Mouse (Mus musculus): ENCODE results near the gene Pam. TPM values are rescaled to one million over a fixed set of nuclear protein-coding genes. Genes with fewer than 3 reads are reported as not detected.
"Not testable (repeated sequence)": the region's sequence is repeated elsewhere in the genome, so short reads cannot be mapped to it uniquely, and the experiment has no call there.

Pam gene
- total RNA-seq, 2 experiments from 2014 or later: 99.1 to 125 TPM

GRCm38 (mm10) chr1:97977521-97977920 lies 117.9 kb downstream of the Pam start:
- no peak for DNase-seq (ENCODE audit: low spot score in 2 of 2)

- DNase-seq (ENCODE audit: low spot score in 2 of 2): peak; percentile 51 to 77
Measured at GRCm38 (mm10) chr1:97976873-97977473, 118.5 kb downstream of the Pam start.

- no peak for DNase-seq (ENCODE audit: low spot score in 2 of 2)
Measured at GRCm38 (mm10) chr1:97976072-97976471, 119.4 kb downstream of the Pam start.

- DNase-seq (ENCODE audit: low spot score in 2 of 2): no peak
Measured at GRCm38 (mm10) chr1:97974968-97975367, 120.5 kb downstream of the Pam start.

- no peak for DNase-seq (ENCODE audit: low spot score in 2 of 2)
Measured at GRCm38 (mm10) chr1:97969765-97970164, 125.7 kb downstream of the Pam start.

GRCm38 (mm10) chr1:97963711-97964110 lies 131.7 kb downstream of the Pam start:
- DNase-seq (ENCODE audit: low spot score in 2 of 2): no peak

GRCm38 (mm10) chr1:97962134-97962533 lies 133.3 kb downstream of the Pam start:
- DNase-seq (ENCODE audit: low spot score in 2 of 2): no peak

GRCm38 (mm10) chr1:97960681-97961080 lies 134.8 kb downstream of the Pam start:
- no peak for DNase-seq (ENCODE audit: low spot score in 2 of 2)

GRCm38 (mm10) chr1:97960124-97960523 lies 135.3 kb downstream of the Pam start:
- no peak for DNase-seq (ENCODE audit: low spot score in 2 of 2)

- DNase-seq (ENCODE audit: low spot score in 2 of 2): no peak
Measured at GRCm38 (mm10) chr1:97958759-97959158, 136.7 kb downstream of the Pam start.

GRCm38 (mm10) chr1:97949258-97949657 lies 146.2 kb downstream of the Pam start:
- not testable (repeated sequence) for DNase-seq (ENCODE audit: low spot score in 2 of 2)

- DNase-seq (ENCODE audit: low spot score in 2 of 2): no peak
Measured at GRCm38 (mm10) chr1:97947100-97947499, 148.3 kb downstream of the Pam start.

GRCm38 (mm10) chr1:97943908-97944608 lies 151.4 kb downstream of the Pam start:
- no peak for DNase-seq (ENCODE audit: low spot score in 2 of 2)

- DNase-seq (ENCODE audit: low spot score in 2 of 2): no peak
Measured at GRCm38 (mm10) chr1:97943402-97943801, 152.0 kb downstream of the Pam start.

GRCm38 (mm10) chr1:97942966-97943365 lies 152.5 kb downstream of the Pam start:
- DNase-seq (ENCODE audit: low spot score in 2 of 2): no peak

GRCm38 (mm10) chr1:97938586-97938985 lies 156.9 kb downstream of the Pam start:
- DNase-seq (ENCODE audit: low spot score in 2 of 2): no peak

GRCm38 (mm10) chr1:97938053-97938452 lies 157.4 kb downstream of the Pam start:
- DNase-seq (ENCODE audit: low spot score in 2 of 2): no peak

GRCm38 (mm10) chr1:97934940-97935339 lies 160.5 kb downstream of the Pam start:
- no peak for DNase-seq (ENCODE audit: low spot score in 2 of 2)

GRCm38 (mm10) chr1:97931220-97931619 lies 164.2 kb downstream of the Pam start:
- no peak for DNase-seq (ENCODE audit: low spot score in 2 of 2)

GRCm38 (mm10) chr1:97929415-97930028 lies 165.9 kb downstream of the Pam start:
- DNase-seq (ENCODE audit: low spot score in 2 of 2): no peak

- DNase-seq (ENCODE audit: low spot score in 2 of 2): no peak
Measured at GRCm38 (mm10) chr1:97926789-97927188, 168.7 kb downstream of the Pam start.

- DNase-seq (ENCODE audit: low spot score in 2 of 2): no peak
Measured at GRCm38 (mm10) chr1:97926017-97926540, 169.4 kb downstream of the Pam start.

All from gastrocnemius, postnatal 4 days (tissue).